Mouse (Mus musculus) regulatory T cell (primary cell): Measurements from ENCODE around the gene Rfx4.

ENCODE experiments used
- in situ Hi-C: fragments of 300-600 bp; cut with MboI, MseI; formaldehyde crosslinking; loops from one replicate; pipeline ENCODE4 v1.15.1; 2025; ENCODE audit warnings: high pct_unique_total_duplicates

The Rfx4 gene

DNA sequence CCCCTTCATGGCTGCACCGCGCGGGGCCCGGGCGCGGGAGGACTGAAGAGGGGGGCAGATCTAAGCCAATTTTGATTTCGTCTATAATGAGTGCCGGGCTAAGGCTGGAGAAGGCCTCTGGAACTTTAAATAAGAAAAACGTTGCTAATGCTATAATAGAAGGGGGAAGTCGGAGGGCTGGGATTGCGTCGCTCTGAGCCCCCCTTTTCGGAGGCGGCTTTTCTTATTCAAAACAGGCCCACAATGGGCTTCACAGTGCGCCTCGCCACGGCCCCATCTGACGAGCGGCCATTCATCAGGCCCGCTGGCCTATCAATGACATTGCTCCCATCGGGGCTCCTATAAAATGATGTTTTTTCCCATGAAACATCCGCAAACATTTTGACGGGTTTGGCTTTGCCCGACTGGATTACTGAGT is at the start of gene Rfx4:
TSS of gene Rfx4 (plus strand) at position 277 of the 418 bp plus-strand sequence.
- in situ Hi-C loops: no loop called here

DNA sequence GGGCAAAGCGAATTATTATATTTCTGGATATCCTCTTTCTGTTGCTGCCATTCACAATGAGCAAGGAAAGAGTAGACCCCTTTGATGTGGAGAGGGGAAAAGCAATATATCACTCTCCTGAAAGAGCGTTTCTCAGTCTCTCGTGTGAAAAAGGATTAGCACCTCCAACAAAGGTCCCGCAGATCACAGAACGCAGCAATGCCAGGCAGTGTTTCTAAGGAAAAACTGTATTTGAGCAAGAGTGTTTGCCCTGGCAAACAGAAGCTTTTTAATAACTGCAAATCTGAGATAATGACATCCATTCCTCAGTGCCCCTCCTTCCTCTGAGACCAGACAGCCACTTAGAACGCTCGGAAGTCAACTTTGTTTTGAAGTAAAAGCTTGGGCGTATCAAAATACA is 49.3 kb upstream of the Rfx4 start:
- in situ Hi-C loops: no loop called here

DNA sequence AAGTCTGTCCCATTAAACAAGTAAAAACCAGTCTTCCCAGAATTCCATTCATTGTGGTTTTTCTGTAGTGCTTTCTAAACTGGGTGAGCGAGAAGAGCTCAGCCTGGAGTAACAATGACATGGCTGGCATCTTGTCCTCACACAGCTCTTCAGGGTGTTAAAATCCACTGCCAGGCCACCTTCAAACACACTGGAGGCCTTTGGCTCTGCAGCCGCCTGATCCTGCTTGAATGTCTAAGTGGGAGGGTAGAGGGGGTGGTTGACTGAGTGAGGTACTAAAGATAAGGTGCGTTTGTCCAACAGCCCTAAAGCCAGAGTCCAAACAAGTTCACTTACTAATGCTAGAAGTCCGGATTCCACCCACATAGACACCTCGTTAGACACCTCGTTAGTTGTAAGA is 48.6 kb upstream of the Rfx4 start:
- in situ Hi-C loops: no loop called here

DNA sequence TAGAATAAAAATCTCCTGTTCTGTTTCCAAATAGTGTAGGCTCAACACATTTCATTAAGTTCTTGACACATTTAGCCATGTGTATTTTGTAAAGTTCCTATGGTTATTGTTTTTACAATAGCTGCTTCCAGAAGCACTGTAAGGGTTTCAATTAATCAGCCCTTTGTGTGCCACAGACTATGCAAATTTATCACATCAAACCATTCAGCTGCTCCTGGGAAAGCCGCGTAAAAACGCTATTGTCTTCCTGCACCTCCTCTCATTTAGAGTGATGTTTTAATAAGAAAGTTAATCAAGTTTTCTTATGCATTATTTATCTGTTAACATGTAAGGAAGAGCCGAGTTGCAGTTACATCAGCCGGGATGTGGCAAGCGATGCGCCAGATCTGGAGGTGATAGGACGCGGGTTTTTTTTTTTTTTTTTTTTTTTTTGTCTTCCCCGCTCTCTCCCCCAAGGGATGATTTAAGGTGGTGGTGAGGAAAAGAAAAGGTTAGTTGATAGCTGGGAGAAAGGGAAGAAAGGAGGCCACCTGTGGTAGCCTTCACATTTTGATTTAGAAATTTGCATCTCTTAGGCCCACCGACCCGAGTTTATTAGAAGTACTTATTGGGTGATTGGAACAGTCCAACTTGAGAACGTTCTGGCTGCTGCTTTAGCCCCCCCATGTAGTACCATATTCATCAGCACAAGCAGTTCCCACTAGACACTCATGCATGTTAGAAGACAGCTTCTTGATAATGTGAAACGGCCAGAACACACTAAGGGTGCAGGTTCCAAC is 47.9 kb upstream of the Rfx4 start:
- in situ Hi-C loops: no loop called here

DNA sequence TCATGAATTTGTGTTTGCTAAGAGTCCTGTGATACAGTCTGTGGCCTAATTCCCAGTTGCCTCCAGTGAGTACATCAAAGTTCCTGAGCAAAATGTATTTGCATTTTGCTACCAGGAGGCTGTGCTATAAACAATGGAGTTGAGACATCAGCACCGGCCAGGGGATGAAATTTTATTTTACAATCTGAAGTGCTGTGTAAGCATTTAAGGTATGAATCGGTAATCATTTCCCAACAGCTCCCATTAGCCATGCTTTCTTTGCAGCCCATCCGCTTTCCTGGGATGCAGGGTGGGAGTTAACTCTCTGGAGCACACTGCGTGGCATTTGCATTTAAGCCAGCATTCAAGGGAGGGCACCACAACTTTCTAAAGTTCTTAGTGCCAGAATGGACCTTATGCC is 45.7 kb upstream of the Rfx4 start:
- in situ Hi-C loops: no loop called here

DNA sequence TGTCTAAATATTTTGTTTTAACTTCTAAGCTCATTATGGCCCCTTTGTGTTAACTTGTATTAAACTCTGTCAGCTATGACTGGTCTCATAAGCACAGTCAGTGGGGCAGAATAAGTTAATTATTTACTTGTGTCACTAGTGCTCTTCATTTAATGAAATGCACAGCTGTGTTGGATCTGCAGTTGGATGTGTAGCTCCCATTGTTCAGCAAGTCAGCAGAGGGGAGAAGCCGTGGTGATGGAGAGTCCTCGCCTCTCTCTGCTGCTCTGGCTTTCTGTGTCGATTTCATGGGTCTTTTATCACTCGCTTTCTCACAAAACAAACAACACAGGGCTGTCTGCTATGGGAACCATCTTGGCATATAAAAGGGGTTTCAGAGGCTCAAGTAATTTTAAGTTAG is 45.0 kb upstream of the Rfx4 start:
- in situ Hi-C loops: no loop called here

DNA sequence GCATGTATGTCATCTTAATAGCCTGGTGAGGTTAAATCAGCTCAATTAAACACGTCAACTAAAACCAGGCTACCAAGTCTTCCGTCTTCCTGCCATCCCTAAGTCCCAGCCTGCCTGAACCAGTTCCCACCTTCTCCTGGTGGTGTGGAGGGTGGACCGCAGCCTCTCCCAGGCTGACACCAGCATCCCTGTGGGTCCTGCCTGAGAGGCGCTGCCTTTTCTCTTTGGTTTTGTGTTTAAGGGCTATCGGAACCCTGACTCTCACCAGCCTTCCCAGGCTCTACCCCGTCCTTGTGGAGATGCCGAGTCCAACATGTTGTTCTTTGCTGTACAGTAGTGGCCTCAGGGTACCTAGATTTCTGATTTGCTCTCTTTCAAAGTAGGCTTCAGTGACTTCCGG is 44.4 kb upstream of the Rfx4 start:
- in situ Hi-C loops: no loop called here

DNA sequence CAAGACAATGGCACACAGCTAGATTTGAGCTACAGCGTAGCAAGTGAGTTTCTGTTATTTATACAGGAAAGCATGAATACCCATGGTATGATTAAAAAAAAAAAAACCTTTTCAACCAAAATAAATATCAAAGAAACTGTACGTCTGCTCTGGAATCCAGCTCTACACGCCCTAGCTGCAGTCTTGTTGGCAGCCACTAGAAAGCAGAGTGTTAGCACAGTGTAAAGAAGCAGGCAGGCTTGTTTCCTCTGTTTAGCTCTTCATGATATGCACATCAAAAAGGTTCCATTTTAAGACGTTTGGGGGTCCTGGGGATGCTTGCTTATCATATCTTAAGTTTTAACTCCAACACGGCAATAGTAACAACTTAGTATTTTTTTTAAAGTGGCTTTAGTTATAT is 43.9 kb upstream of the Rfx4 start:
- in situ Hi-C loops: no loop called here

DNA sequence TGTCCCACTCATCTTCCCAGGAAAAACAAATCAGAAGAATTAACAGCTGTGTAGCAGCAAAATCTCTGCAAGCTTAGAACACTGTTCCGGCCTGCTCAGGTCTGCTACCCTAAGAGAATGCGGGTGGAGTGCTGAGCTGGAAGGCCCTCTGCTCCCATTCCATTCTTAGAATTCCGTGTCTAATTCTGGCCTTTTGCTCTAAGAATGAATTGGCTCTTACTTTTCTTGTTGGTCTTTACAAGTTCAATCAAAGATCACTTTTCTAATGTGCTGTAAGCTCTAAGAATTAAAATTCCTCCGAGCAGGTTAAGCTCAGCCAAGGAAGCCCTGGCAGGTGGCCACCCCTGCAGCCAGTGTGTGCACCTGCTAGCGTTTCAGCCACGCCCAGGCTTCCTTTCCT is 43.3 kb upstream of the Rfx4 start:
- in situ Hi-C loops: no loop called here

DNA sequence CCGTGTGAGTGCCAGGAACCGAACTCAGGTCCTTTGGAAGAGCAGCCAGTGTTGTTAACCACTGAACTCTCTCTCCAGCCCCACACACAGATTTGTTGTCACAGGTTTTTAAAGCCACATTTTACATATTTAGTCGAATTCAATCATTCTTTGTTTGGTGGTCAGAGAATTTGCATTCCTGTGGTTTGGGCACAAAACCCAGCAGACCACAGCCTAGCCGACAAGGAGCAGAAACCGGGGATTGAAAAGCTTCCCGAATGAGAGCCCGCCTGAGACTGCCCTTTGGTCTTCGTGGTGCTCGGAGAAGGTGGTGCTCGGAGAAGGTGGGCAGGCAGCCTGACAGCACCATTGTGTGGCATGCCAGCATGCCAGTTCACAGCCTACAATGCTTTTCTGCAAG is 42.8 kb upstream of the Rfx4 start:
- in situ Hi-C loops: no loop called here

DNA sequence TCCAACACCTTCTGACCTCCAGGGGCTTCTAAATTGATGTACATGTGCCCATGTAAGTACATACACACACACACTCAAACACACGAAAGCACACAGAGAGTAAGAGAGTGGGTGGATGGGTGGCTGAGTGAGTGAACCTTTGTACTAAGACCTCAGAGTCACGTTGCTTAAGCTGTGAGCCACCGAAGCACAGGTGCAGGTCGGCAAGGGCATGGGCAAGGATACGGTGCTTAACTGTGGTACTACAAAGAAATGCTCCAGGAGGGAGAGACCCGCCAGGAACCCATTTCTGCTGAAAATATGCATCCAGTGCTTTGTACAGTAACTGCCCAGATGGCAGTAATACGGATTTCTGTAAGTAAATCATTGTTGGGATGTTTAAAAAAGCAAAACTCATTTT is 40.2 kb upstream of the Rfx4 start:
- in situ Hi-C loops: loop anchor here (5.0 kb wide), 1 partner anchor 87 kb away; no protein-coding TSS in a partner anchor

DNA sequence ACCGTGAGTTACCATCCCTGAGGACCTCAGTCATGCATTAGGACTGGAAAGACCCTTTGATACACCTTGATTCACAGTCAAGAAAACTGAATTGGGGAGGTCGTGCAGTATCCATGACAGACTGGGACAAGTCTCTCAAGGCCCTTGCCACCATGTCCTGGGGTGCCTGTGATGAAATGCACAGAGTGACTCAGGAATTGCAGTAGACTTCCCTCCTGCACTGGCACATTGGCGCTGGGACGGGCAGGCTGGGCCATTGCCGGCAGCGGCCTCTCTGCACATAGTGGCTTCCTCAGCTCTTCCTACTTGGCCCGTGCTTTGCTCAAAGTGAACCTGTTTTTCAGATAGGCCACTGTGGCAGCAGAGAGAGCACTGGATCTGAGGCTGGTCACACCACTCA is 39.3 kb upstream of the Rfx4 start:
- in situ Hi-C loops: loop anchor here (5.0 kb wide), 1 partner anchor 86 kb away; no protein-coding TSS in a partner anchor

DNA sequence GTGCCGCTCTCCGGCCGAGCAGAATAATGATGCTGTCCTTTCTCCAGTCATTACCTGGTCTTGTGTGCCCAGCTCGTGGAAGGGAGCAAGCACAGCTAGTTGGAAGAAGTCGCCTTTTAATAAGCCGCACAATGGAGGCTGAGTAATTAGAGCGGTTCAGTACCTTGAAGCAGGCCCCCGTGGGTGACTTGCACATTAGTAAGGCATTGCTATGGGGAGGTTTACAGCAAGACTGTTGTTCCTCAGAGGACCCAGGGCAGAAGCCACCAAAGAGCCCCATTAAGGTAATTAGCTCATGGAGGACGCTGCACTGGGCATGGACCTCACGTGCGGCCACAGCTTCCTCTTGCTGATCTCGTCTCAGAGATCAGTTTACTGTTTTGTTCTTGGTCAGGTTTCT is 33.2 kb upstream of the Rfx4 start:
- in situ Hi-C loops: no loop called here

DNA sequence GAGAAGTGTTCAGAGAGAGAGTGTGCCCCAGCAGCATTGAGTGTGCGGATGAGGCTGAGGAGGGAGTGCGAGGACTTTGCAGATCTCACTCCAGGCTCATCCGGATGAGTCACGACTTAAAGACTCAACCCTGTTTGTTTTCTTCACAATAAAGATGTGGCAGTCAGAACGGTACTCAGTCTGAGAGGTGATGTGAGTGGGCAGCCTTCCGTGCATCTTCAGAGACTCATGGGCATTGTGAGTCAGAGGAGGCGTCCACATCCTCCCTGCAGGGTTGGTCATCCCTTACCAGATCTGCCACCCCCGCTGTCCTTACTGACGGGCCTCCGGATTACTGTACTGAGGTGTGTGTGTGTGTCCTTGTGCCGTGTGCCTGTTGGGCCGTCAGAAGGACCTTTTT is 28.9 kb upstream of the Rfx4 start:
- in situ Hi-C loops: no loop called here

DNA sequence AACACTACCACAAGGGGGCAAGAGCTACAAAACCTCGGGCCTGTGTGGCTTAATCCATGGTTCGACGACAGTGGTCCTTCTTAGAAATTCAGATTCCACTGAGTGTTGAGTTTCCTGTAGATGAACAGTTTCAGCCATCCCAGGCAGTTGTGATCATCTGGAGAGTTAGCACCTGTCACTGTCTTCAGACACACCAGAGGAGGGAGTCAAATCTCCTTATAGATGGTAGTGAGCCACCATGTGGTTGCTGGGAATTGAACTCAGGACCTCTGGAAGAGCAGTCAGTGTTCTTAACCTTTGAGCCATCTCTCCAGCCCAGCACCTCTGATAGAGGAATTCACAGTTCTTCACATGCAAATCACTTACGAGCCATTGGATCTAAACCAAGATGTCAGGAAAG is 28.1 kb upstream of the Rfx4 start:
- in situ Hi-C loops: no loop called here

DNA sequence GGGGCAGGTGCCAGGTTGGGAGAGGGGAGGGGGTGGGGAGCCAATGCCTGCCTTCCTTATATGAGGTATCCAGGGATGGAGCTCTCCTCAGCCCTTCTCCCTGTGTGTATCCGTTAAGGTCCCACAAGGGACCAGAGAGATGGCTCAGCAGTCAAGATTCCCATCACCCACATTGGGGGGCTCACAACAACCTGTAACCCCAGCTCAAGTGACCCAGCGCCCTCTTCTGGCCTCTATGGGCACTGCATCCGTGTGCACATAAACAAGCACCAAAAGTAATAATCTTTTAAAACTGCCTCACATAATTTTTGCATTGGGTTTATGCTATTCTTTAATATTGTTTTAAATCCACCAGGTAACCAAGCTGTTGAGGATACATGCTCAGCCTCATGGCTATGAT is 25.8 kb upstream of the Rfx4 start:
- in situ Hi-C loops: no loop called here

DNA sequence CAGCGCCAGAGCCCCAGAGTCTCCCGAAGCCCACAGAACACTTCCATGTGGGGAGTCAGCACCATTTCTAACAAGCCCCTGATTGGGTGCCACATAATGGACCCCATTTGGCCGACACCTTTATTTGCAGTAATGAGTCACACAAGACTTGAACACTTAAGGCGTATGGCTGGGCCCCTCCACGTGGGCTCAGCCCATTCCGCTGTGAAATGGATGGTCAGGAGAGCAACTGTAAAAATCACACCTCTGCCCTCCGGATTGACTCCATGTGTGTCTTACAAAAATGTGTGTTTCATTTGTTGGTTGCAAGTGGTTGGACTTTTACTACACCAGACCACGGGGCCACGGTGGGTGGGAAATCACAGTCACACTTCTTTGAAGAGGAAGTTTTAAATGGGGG is 24.9 kb upstream of the Rfx4 start:
- in situ Hi-C loops: no loop called here

DNA sequence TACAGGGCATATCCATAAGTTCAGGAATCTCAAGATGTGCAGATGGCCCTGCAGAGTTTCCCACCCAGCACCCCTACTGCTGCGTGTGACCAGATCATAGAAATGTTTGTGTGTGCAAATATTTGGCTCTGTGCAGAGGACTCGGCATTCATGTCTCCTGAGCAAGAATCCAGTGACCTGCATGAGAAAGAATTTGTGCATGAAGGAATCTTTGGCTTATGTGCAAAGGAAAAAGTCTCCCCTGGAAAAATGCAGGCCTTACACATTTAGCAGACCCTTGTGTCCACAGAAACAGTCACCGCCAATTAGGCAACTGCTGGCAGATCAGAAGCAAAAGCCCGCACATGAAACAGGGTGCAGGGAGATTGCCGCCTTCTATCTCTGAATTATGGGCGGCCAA is 22.4 kb upstream of the Rfx4 start:
- in situ Hi-C loops: no loop called here

DNA sequence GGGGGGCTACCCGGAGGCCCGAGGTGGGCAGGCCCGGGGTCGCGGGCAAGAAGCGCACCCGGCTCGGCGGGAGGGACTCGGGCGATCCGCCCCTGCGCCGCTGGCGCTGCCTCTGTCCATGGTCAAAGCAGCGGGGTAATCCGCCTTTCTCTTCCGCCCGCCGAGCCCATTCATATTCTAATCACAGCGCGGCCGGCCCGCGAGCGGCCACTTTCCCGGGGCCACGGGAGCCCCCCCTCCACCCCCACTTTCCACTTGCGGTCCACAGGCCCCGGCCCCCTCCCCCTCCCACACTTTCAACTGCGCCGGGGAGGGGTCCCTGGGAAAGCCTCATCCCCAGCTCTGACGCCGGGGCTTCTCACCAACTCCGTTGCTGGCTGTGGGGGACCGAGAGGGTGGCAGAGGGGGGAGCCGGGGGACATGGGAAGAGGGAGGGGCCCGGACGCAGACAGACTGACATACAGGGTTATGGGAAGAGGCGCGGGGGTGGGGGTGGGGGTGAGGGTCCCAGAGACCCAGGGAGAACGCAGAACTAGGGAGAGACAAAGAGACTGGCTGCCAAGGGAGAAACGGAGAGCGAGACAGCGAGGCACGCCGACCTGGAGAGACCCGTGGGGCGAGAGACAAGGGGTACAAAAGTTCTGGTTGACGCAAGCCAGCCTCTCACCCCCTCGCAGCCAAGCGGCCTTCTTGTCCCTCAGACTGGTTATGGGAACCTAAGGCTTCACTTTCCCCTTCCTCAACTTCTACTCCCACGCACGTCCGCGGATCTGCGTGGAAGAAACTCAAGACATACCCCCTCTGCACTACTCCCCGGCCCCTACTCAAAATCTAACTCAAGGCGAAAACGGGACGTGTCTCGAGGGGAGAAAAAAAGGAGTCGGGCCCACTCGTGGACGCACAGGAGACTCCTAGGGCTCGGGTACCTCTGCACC is 744 bp upstream of the Rfx4 start:
- in situ Hi-C loops: no loop called here

DNA sequence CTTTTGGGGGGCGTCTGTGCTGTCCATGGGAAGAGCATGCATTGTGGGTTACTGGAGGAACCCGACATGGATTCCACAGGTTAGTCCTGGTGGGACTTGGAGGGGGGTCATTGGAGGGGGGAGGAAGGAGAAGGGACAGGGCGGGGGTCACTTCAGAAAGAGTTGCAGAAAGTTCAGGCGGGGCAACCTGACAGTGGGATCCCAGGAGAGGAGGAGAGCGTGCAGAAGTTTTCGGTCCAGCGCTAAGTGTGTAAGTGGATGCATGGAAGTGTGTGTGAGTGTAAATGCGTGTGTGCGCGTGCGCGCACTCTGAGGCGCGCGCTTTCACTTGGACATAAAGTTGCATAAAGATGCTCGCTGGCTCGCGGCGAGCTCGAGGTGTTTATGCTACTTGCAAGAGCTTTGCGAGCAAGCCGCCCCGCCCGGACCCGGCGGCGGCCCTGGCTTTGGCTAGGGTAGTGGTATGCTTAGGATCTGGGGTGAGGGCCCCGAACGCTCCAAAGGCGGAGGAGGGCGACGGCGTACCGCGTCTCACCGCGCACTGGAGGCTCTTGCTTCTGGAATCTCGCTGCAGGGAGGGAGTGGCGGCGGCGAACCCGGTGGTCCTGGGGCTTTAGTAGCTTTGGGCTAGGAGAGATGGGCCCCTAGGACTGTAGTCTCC is 703 bp downstream of the Rfx4 start:
- in situ Hi-C loops: no loop called here

DNA sequence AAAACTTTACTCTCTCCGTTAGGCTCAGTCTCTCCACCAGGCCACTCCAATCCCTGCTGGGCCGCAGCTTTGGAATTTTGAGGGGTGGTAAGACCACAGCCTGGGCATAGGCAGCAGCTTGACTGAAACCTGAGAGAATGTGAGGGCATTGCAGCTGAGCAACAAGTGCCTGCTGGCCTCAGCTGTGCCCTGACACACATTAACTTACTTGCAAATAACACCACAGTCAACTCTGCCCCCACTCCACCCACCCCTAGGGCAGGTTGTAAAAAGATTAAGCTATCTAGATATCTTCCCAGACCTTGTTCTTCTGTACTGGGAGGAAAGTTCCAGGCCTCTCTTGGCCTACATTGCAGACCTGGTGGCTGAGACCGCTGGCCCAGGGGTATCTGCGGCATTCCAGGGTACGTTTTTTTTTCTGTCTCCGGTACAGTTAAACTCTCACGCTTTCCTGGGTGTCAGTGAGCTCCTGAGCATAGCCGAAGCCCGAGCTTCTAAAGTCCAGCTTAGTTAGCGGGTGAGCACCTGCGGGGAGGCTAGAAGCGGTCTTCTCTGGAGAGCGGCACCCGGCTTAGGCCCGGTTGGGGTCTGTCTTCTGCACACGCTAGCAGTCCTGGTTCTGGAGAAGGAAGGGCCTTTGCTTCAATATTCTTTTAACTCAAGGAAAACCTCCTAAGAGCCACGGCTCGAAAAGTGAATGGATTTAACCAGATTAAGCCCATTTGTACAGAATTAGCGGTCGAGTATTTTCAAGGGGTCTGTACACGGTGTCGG is 1.8 kb downstream of the Rfx4 start:
- in situ Hi-C loops: no loop called here

DNA sequence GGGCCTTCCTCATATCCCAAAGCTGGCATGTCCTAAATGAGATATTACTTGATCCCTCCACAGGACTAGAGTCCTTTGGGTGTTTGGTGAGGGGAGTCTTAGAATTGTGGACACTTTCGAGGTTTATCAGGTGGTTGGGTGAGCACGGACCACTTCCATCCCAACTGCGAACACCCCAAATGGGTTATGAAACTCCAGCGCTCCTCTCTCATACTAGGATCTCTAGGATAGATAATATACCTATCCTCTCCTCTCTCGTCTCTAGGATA is 2.3 kb downstream of the Rfx4 start:
- in situ Hi-C loops: no loop called here
